Mouse (Mus musculus) neutrophil, adult 65 days (primary cell): Measurements from ENCODE around the gene Bst1. TPM values are rescaled to one million over a fixed set of nuclear protein-coding genes. Genes with fewer than 3 reads are reported as not detected.

ENCODE experiments used
- total RNA-seq: library from RNA; stranded (reverse); gene quantifications from 2 replicates; pipeline ENCODE4 v1.2.4, GENCODE M21; 2023

Gene Bst1
- 103 and 106 TPM in 2 replicates for total RNA-seq

DNA sequence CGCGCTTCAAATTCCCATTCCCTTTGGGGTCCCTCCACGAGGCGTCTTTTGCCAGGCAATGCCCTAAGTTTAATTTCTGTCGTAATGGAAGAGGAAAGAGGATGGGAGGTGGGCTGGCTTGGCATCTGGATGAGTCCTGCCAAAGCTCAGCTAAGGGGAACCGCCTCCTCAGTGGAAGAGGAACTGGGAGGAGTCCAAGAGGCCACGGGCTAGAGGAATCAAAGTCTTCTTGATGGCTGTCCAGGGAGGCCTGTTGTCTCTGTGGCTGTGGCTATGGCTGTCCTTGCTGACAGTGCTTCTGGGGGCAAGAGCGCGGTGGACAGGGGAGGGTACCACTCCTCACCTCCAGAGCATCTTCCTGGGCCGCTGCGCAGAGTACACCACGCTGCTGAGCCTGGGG, at the start of gene Bst1:
TSS of gene Bst1 (plus strand) at position 191 of the 400 bp plus-strand sequence.

GRCm38 (mm10) chr5:43821538-43821937, 2.9 kb downstream of the Bst1 start, which contains the start of gene Fbxl5:
Gene Fbxl5 (minus strand): TSS chr5:43821638.

GRCm38 (mm10) chr5:43868253-43868652, 49.6 kb downstream of the Bst1 start, which contains the start of gene Cd38:
Gene Cd38 (plus strand): TSS chr5:43868553.

Other genes starting within 250 kb of the Bst1 start
- 0.07 and 0.54 TPM in 2 replicates for gene Cc2d2a, start 156.5 kb upstream of the Bst1 start, total RNA-seq
- 311 and 388 TPM in 2 replicates for gene Fbxl5, start 2.8 kb downstream of the Bst1 start, total RNA-seq
- gene Cd38, start 49.7 kb downstream of the Bst1 start, total RNA-seq, result 0.69 and 1.2 TPM in 2 replicates
- gene Gm7879, start 94.3 kb downstream of the Bst1 start, total RNA-seq, result 5.7 and 6.6 TPM in 2 replicates
- not detected in 2 replicates for gene Fgfbp1, start 162.9 kb downstream of the Bst1 start, total RNA-seq